Mouse (Mus musculus) G1E-ER4 (cell line): ENCODE measurements around the gene Gm4133. TPM values are rescaled to one million over a fixed set of nuclear protein-coding genes. Genes with fewer than 3 reads are reported as not detected.
"Not testable (repeated sequence)": the region's sequence is repeated elsewhere in the genome, so short reads cannot be mapped to it uniquely, and the experiment has no call there.

Experiments used
- GATA1 ChIP-seq: IDR thresholded peaks from one replicate; pipeline ENCODE4 v1.8.0; 2012; ENCODE audit warnings: low read length, inconsistent platforms
- polyA plus RNA-seq: library from polyadenylated mRNA; stranded (reverse); fragments of >175 nt; gene quantifications from 2 replicates; pipeline ENCODE4 v1.2.3, GENCODE M21; 2012

Gene Gm4133
- polyA plus RNA-seq, result not detected in 2 replicates

GRCm38 (mm10) chr7:20333965-20334364, at the start of gene Gm4133:
Gm4133 (minus strand) TSS chr7:20334065.
- not testable (repeated sequence) for TF ChIP-seq GATA1

- not testable (repeated sequence) for TF ChIP-seq GATA1
Observed at GRCm38 (mm10) chr7:20375310-20375709, 41.4 kb upstream of the Gm4133 start, which contains the start of gene Gm5728. Gm5728 (minus strand) TSS chr7:20375410.

Other genes with a start within 250 kb of the Gm4133 start
- gene Vmn1r91, start 234.4 kb downstream of the Gm4133 start, polyA plus RNA-seq, result not detected in 2 replicates
- not detected in 2 replicates for gene Gm16442, start 211.5 kb downstream of the Gm4133 start, polyA plus RNA-seq
- not detected in 2 replicates for gene Vmn1r93, start 195.0 kb downstream of the Gm4133 start, polyA plus RNA-seq
- gene Vmn1r94, start 165.7 kb downstream of the Gm4133 start, polyA plus RNA-seq, result not detected in 2 replicates
- not detected in 2 replicates for gene Vmn1r95, start 140.4 kb downstream of the Gm4133 start, polyA plus RNA-seq
- gene Gm6164, start 128.5 kb downstream of the Gm4133 start, polyA plus RNA-seq, result not detected in 2 replicates
- gene Gm4498, start 100.2 kb downstream of the Gm4133 start, polyA plus RNA-seq, result not detected in 2 replicates
- not detected in 2 replicates for gene Gm5890, start 71.2 kb downstream of the Gm4133 start, polyA plus RNA-seq
- not detected in 2 replicates for gene Gm5728, start 41.3 kb upstream of the Gm4133 start, polyA plus RNA-seq
- gene Vmn1r100, start 83.9 kb upstream of the Gm4133 start, polyA plus RNA-seq, result not detected in 2 replicates
- gene Vmn1r101, start 108.5 kb upstream of the Gm4133 start, polyA plus RNA-seq, result not detected in 2 replicates
- gene Gm10670, start 140.9 kb upstream of the Gm4133 start, polyA plus RNA-seq, result not detected in 2 replicates
- gene Vmn1r103, start 176.5 kb upstream of the Gm4133 start, polyA plus RNA-seq, result not detected in 2 replicates
- gene Vmn1r104, start 199.8 kb upstream of the Gm4133 start, polyA plus RNA-seq, result not detected in 2 replicates
- gene Gm5726, start 211.7 kb upstream of the Gm4133 start, polyA plus RNA-seq, result not detected in 2 replicates
- not detected in 2 replicates for gene Gm4141, start 242.2 kb upstream of the Gm4133 start, polyA plus RNA-seq